Mouse (Mus musculus) T-helper 2 cell (primary cell): ENCODE data around the gene Serpinb1b.
"Not testable (repeated sequence)": the region's sequence is repeated elsewhere in the genome, so short reads cannot be mapped to it uniquely, and the experiment has no call there.

Source experiments
- in situ Hi-C: fragments of 300-600 bp; cut with MboI, MseI; formaldehyde crosslinking; loops from one replicate; pipeline ENCODE4 v1.15.1; 2025; ENCODE audit warnings: high pct_unique_total_duplicates

Gene Serpinb1b

DNA sequence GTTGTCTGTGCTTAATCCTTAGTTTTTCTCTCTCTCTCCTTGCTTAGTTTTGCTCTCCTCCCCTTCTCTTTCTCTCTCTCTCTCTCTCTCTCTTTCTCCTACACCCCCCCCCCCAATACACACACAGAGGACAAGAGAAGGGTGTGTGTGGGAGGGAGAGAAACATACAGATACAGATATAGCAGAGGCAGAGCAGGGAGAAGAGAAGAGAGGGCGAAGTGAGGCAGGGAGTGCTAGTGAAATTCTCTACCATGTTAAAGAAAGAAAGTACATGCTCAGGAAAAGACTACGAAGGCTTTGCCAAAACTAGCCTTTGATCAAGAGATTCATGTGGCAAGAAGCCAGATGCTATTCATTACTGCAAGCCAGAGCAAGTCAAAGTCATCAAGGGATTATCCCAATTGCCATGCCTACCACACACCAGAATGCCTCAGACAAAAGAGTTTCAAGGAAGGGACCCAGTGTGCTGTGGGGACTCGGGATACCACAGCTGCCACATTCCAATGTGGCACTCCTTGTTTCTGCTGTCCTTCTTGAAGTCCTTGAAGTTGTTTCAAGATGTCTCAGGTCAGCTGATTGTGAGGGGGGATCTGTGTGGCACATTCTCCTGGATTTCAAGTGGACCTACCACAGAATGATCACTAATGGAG is at the start of gene Serpinb1b:
Serpinb1b (plus strand) TSS at position 520 of the 650 bp plus-strand sequence.
- in situ Hi-C loops, result loop anchor here (10.0 kb wide), 1 partner anchor 73 kb away; the partner anchor contains the start of gene Serpinb9

GRCm38 (mm10) chr13:33029478-33029877 is 48.9 kb upstream of the Serpinb1b start:
- in situ Hi-C loops, result not testable (repeated sequence)

GRCm38 (mm10) chr13:33030281-33030680 is 48.1 kb upstream of the Serpinb1b start:
- in situ Hi-C loops, result no loop called here

DNA sequence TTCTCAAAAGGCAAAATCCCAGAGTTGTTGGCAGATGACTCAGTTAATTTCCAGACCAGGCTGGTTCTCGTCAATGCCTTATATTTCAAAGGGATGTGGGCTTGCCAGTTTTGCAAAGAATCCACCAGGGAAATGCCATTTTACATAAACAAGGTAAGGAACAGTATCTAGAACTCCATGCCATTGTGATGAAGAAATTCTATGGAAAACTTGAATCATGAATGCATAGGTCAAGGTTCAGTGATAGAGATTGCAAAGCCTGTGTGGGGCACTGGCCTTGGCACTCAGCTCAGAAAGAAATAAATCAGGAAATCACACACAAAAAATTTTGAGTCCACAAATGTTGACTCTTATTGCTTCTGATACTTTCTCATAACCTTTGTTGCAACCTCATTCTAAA is 42.9 kb upstream of the Serpinb1b start:
- in situ Hi-C loops, result loop anchor here (5.0 kb wide), 1 partner anchor 37 kb away; no protein-coding TSS in a partner anchor

DNA sequence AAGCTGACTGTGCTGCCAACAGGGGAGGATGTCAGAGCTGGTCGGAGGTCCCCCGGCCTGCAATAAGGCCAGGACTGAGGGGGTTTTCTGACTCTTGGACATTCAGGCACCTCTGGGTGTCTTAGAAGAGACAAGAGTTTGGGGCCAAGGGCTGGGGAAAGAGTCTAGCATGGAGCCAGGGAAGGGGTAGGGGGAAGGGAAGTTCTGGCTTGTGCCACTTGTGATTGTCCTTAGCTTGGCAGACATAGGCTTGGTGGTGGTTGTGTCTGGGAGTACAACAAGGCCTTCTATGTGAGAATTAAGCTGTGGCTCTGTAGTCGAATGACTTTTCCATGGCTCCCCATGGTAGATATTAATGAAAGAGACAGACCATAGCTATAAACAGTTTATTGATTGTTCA is 34.8 kb upstream of the Serpinb1b start:
- in situ Hi-C loops, result no loop called here

DNA sequence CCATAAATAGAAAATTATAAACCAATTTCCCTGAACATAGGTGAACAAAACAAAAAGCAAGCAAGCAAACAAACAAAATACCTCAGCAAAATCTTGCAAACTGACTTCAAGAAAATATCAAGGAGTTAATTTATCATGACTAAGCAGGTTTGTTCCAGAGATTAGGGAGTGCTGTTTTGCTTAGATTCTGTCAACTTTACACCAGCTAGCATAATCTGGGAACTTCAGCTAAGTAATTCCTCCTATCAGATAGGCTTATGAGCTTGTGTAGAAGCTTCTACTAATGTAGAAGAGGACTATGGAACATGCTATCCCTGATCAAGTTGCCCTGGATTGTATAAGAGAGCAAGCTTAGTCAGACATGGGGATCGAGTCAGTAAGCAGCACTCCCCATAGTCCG is 31.1 kb upstream of the Serpinb1b start:
- in situ Hi-C loops, result no loop called here

GRCm38 (mm10) chr13:33048187-33048586 is 30.2 kb upstream of the Serpinb1b start:
- in situ Hi-C loops, result no loop called here

- in situ Hi-C loops, result no loop called here
These were observed 26.7 kb upstream of the Serpinb1b start for GRCm38 (mm10) chr13:33051697-33052096.

GRCm38 (mm10) chr13:33063048-33063447 is 15.3 kb upstream of the Serpinb1b start:
- in situ Hi-C loops, result no loop called here

DNA sequence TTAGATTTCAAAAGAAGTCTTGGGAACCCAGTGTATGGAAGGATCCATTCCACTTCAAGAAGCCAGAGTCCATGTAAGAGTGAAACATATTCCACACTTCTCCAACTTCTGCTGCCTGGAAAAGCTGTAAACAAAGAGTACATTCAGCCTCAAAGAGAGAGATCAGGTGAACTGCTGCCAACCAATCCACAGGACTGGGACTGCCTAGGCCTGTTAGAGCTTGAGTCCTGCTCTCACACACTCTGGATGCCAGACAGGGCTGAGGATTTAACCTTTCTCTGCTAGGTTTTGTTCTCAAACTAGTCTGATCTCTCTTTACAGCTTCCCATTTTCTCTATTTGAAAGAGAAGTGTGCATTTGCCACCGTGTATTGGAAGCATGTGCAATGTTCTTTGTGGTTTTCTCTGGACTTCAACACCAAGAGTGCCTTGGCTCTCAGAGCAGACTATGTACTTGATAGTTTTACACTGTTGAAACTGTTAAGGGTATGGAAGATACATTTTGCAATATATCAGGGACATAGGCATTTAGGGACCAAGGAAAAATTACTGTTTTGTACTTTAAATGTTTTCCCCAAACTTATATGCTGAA is 10.9 kb upstream of the Serpinb1b start:
- in situ Hi-C loops, result no loop called here

DNA sequence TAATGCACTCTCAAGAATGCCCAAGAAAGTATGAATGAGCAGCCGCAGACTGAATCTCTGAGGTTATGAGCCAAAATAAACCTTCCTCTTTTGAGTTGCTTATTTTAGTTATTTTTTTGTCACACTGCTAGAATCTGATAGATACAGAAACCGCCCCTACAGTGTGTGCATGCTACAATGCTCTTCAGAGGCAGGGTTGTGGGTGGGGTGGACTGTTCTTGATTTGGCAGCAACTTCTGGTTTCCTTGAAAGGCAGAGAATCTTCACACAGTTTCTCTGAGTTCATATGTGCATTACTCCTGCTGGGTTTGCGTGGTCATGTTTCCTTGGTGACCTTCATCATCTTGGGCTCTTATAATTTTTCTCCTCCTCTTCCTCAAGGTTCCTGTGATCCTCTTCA is 10.2 kb upstream of the Serpinb1b start:
- in situ Hi-C loops, result no loop called here

DNA sequence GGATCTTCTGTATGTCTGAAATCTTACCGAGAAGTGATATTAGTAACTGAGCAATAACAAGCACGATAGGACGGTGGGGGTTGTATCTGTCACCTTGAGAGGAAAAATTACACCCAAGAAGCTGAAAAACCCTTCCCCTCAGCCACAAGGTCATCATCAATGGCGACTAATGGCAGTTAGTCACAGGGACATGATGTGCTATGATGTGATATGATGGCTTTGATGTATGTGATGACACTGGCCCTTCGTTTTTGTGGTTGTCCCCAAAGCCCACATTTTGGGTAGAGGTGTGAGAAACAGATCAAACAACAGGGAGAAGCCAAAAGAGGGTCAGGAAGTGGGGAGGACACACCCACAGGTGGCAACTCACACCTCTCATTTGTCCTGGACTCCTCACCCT is 6.6 kb upstream of the Serpinb1b start:
- in situ Hi-C loops, result loop anchor here (5.0 to 10.0 kb wide), 3 partner anchors 34 to 169 kb away; partner anchors contain the start of gene Serpinb9

DNA sequence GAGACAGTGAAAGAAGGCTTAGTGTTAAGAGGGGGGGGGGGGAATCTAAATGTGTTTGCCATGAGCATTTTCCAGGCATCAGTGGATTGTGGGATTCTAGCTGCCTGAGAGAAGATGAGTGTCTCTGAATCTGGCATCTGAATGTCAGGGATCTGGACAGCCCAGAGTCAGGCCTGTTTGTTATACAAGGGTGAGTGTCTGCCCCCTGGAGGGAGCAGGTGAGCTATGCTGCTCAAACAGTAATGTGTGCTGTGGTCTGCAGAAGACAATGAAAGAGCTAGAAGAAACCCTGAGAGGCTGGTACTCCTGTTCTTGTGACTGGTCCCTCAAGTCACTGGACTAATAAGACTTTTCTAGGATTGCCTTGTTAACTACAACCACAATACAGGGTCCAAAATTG is 4.3 kb upstream of the Serpinb1b start:
- in situ Hi-C loops, result loop anchor here (5.0 to 10.0 kb wide), 3 partner anchors 37 to 172 kb away; partner anchors contain the start of gene Serpinb9

- in situ Hi-C loops, result loop anchor here (10.0 kb wide), 1 partner anchor 71 kb away; the partner anchor contains the start of gene Serpinb9
These were observed 2.1 kb upstream of the Serpinb1b start for GRCm38 (mm10) chr13:33076247-33076646.

DNA sequence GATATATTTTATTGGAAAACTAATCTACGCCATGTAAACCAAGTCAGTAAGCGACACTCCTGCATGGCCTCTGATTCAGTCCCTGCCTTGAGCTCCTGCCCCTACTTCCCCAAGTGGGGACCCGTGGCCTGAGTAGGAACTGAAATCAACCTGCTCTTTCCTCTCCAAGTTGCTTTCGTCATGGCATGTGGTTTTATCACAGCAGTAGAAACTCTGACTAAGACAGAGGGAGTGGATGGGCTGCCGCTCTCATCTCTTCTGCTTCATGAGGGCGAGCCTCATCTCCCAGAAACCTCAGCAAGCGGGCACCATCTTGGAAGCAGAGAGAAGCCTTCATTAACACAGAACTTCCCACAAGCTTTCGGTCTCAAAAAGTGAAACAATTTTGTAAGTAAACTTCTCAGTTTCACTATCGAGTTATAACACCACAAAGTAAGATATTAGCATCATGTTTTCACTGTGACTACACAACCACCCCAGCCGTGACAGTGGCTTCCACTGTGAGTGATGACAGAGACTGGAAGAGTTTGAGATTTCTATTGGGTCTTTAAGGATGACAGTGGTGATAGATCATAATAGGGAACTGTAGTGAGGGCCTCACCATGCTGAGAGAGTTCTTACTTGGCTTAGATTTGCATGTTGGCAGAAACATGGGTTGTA is 1.2 kb upstream of the Serpinb1b start:
- in situ Hi-C loops, result loop anchor here (10.0 kb wide), 1 partner anchor 72 kb away; the partner anchor contains the start of gene Serpinb9

GRCm38 (mm10) chr13:33079391-33079790 is 1.0 kb downstream of the Serpinb1b start:
- in situ Hi-C loops, result loop anchor here (10.0 kb wide), 1 partner anchor 75 kb away; the partner anchor contains the start of gene Serpinb9

GRCm38 (mm10) chr13:33080356-33080755 is 2.0 kb downstream of the Serpinb1b start:
- in situ Hi-C loops, result loop anchor here (5.0 kb wide), 1 partner anchor 98 kb away; no protein-coding TSS in a partner anchor

GRCm38 (mm10) chr13:33083834-33084233 is 5.5 kb downstream of the Serpinb1b start:
- in situ Hi-C loops, result loop anchor here (5.0 kb wide), 1 partner anchor 102 kb away; no protein-coding TSS in a partner anchor

DNA sequence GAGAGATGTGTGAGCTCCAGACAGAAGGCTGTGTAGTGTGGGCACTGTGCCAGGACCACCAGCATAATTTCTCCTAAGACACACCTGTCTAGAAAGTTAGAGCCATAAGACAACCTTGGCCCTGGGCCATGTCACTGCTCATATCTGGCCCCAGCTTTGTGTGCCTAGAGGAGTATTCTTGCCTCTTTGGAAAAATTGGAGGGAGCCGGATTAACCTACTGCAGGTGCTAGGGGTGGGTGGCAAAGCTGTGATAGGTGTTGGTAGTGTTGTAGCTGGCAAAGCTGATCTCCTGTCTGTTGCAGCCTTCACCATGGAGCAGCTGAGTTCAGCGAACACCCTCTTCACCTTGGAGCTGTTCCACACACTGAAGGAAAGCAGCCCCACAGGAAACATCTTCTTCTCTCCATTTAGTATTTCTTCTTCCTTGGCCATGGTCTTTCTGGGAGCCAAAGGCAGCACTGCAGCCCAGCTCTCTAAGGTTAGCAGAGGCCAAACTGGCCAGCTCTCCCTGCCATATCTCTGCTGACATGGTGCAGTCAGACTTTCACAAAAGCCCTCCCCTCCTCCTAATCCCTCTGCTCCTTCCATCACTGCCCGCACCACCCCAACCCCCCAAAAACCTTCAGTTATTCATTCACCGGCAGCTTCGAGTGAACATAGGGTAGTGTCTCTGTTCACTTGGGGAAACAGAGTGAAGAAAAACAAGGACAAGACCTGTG is 6.8 kb downstream of the Serpinb1b start:
- in situ Hi-C loops, result loop anchor here (5.0 kb wide), 1 partner anchor 103 kb away; no protein-coding TSS in a partner anchor

- in situ Hi-C loops, result no loop called here
These were observed 7.5 kb downstream of the Serpinb1b start for GRCm38 (mm10) chr13:33085695-33086432.

GRCm38 (mm10) chr13:33089566-33089965 is 11.2 kb downstream of the Serpinb1b start:
- in situ Hi-C loops, result no loop called here
